Mouse (Mus musculus) cerebellum, adult 2 months (tissue): ENCODE measurements around the gene Hist1h3c.

ENCODE experiments used
- CTCF ChIP-seq: fragments of 200-500 bp; IDR thresholded peaks from 2 replicates; pipeline ENCODE4 v1.5.1; 2011; ENCODE audit warnings: low read depth, mild to moderate bottlenecking, control low read depth, low read length, moderate library complexity, borderline replicate concordance; ENCODE audit not compliant: insufficient read depth
- POLR2A ChIP-seq: fragments of 200-500 bp; IDR thresholded peaks from 2 replicates; pipeline ENCODE4 v1.6.1; 2011; ENCODE audit warnings: low read length, control low read depth, borderline replicate concordance; ENCODE audit not compliant: insufficient read depth

DNA sequence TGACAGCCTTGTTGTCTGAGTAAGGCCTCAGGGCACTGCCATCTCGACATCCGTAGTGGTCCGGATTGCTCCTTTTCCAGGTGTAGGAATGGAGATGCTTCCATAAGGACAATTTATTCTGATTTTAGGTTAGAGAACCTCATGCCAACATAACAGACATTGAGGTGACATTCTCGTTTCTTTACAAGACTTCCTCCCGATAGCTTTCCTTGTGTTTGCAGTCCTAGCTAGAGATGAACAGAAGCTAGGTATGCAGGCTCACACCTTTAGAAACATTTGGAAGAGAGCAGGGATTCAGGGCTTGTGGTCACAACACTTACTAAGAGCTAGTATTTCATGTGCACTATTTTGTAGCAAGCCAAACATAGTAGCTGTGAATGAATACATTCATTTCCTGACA, 2.2 kb downstream of the Hist1h3c start:
- TF ChIP-seq POLR2A (no peak), CTCF (no peak)
